Comparison of ENCODE assay signal across 7 mouse cellular contexts in genomic region chr6:56560474-56560888, GRCm38 (mm10). TPM values are rescaled to one million over a fixed set of nuclear protein-coding genes. Genes with fewer than 3 reads are reported as not detected.
DNase-seq lines count a peak whose midpoint lies in the region; ATAC-seq lines count a peak whose summit lies in the region.

No protein-coding gene starts in this region.

- H3K9ac ChIP-seq in embryonic facial prominence, embryonic 14.5 days (ENCODE audit: low read depth, low read length), result no peak overlapping the region
- no peak overlapping the region for H3K9ac ChIP-seq in liver, embryonic 12.5 days

- no peaks in the 10 kb centered on the region for H3K36me3 ChIP-seq in embryonic facial prominence, embryonic 14.5 days (ENCODE audit: control insufficient read depth, insufficient read depth, low read length)
- no peaks in the 10 kb centered on the region for H3K36me3 ChIP-seq in liver, embryonic 12.5 days

- DNase-seq in lung, postnatal 14 days, result peak; percentile 3
- DNase-seq in lung, adult 18-20 months, result no peak
- DNase-seq in embryonic facial prominence, embryonic 14.5 days (ENCODE audit: low spot score), result peak; percentile 73
- DNase-seq in heart, postnatal 36 days, result peak; percentile 36 to 47
- peak; percentile 15 for DNase-seq in right cerebral cortex, postnatal 14 days
- DNase-seq in urinary bladder, adult 2 months (ENCODE audit: low spot score), result no peak

- 48% methylated on average over 2 of the region's 2 CpGs for WGBS in embryonic facial prominence, embryonic 14.5 days
- WGBS in liver, embryonic 12.5 days (ENCODE audit: insufficient replicate concordance), result 70% methylated on average over 2 of the region's 2 CpGs

- no peaks in the 10 kb centered on the region for H3K9me3 ChIP-seq in embryonic facial prominence, embryonic 14.5 days (ENCODE audit: control insufficient read depth, low read length)
- H3K9me3 ChIP-seq in liver, embryonic 12.5 days (replicated peaks), result no peaks in the 10 kb centered on the region

- no peak overlapping the region for H3K4me2 ChIP-seq in embryonic facial prominence, embryonic 14.5 days (ENCODE audit: low read depth, low read length)
- no peak overlapping the region for H3K4me2 ChIP-seq in liver, embryonic 12.5 days

- no peak overlapping the region for H3K27ac ChIP-seq in embryonic facial prominence, embryonic 14.5 days (replicated peaks; ENCODE audit: low read depth, low read length)
- H3K27ac ChIP-seq in liver, embryonic 12.5 days, result no peak overlapping the region

- no peaks in the 10 kb centered on the region for H3K4me1 ChIP-seq in embryonic facial prominence, embryonic 14.5 days (ENCODE audit: control insufficient read depth, insufficient read depth, low read length)
- H3K4me1 ChIP-seq in liver, embryonic 12.5 days, result no peaks in the 10 kb centered on the region

- intact Hi-C loops in heart, postnatal 36 days (cut with DNase I), result no loop called here

- no peak overlapping the region for H3K4me3 ChIP-seq in embryonic facial prominence, embryonic 14.5 days (ENCODE audit: low read depth, low read length)
- H3K4me3 ChIP-seq in liver, embryonic 12.5 days, result no peak overlapping the region

- no peaks in the 10 kb centered on the region for H3K27me3 ChIP-seq in embryonic facial prominence, embryonic 14.5 days (replicated peaks; ENCODE audit: control insufficient read depth, insufficient read depth, low read length)
- H3K27me3 ChIP-seq in liver, embryonic 12.5 days (replicated peaks), result no peaks in the 10 kb centered on the region

- peak; percentile 76; the same call in 1 of the 2 replicates for ATAC-seq in embryonic facial prominence, embryonic 14.5 days (ENCODE audit: low read depth)
- no peak for ATAC-seq in liver, embryonic 12.5 days

RNA-seq across cellular contexts. Expression of gene Pde1c, which starts 8.4 kb away (rescaled TPM):
- polyA plus RNA-seq in embryonic facial prominence, embryonic 14.5 days (2014; fragmentation: Nextera tagmentation; extraction: Ambion mirVana), result 4.2 and 5.1 TPM in 2 replicates
- 10 to 100 TPM; 73.7 to 99.0 TPM for total RNA-seq in heart, postnatal 36 days (2021)
- polyA plus RNA-seq in urinary bladder, adult 2 months (2012; rRNA removed), result 0.06 and 0.10 TPM in 2 replicates
- 0.48 and 0.67 TPM in 2 replicates for polyA plus RNA-seq in liver, embryonic 12.5 days (2016; fragmentation: Nextera tagmentation; extraction: Ambion mirVana)

Comparison
In these comparisons a context has a peak if more than half of its experiments do, and no peak if none do; other contexts are left out.
1. DNase-seq: peak in lung, postnatal 14 days (single experiment), embryonic facial prominence, embryonic 14.5 days (single experiment), heart, postnatal 36 days (2 of 2) and right cerebral cortex, postnatal 14 days (single experiment); none in lung, adult 18-20 months (0 of 2) and urinary bladder, adult 2 months (single experiment).